ENCODE assay signal across 19 mouse cellular contexts in genomic region chr15:77848415-77849038, GRCm38 (mm10). TPM values are rescaled to one million over a fixed set of nuclear protein-coding genes. Genes with fewer than 3 reads are reported as not detected.
DNase-seq lines count a peak whose midpoint lies in the region; ATAC-seq and TF ChIP-seq lines count a peak whose summit lies in the region.
"Had no signal": no experiment of that assay in that cellular context is flagged by ENCODE, and none has a peak within 500 bp of the region (broad histone marks: within the 10 kb centered on the region; RNA-seq: fewer than 3 reads in every experiment).

No protein-coding gene starts in this region.

- H3K4me1 ChIP-seq in liver, embryonic 15.5 days (replicated peaks) = peaks cover 29% of the 10 kb centered on the region
- H3K4me1 ChIP-seq in liver, embryonic 12.5 days = peaks cover 51% of the 10 kb centered on the region
- peaks cover 8% of the 10 kb centered on the region; the same call in 1 of the 2 replicates for H3K4me1 ChIP-seq in stomach, embryonic 15.5 days
- 0 out of 2 replicates have a peak, but pooled peaks cover 3% of the 10 kb centered on the region for H3K4me1 ChIP-seq in stomach, postnatal 0 days (replicated peaks; ENCODE audit: control insufficient read depth, insufficient read depth)
- peaks cover 19% of the 10 kb centered on the region for H3K4me1 ChIP-seq in bone marrow, adult 2 months (ENCODE audit: control insufficient read depth, insufficient read depth, low read length)
- no peaks in the 10 kb centered on the region for H3K4me1 ChIP-seq in forebrain, embryonic 14.5 days (ENCODE audit: control insufficient read depth, insufficient read depth, low read length)
- H3K4me1 ChIP-seq: embryonic facial prominence, embryonic 12.5 days; hindbrain, embryonic 12.5 days had no signal

- peaks cover 3% of the 10 kb centered on the region; the same call in 1 of the 2 replicates for H3K27me3 ChIP-seq in liver, embryonic 15.5 days
- H3K27me3 ChIP-seq in liver, embryonic 12.5 days (replicated peaks) = no peaks in the 10 kb centered on the region
- no peaks in the 10 kb centered on the region for H3K27me3 ChIP-seq in stomach, embryonic 15.5 days (replicated peaks)
- no peaks in the 10 kb centered on the region for H3K27me3 ChIP-seq in stomach, postnatal 0 days (ENCODE audit: control insufficient read depth, insufficient read depth, low read length)
- H3K27me3 ChIP-seq in myocyte (ENCODE audit: control insufficient read depth, insufficient read depth, insufficient read length) = no peaks in the 10 kb centered on the region
- H3K27me3 ChIP-seq in forebrain, embryonic 14.5 days (replicated peaks; ENCODE audit: control insufficient read depth, insufficient read depth, low read length) = no peaks in the 10 kb centered on the region
- H3K27me3 ChIP-seq: CH12.LX; embryonic facial prominence, embryonic 12.5 days; hindbrain, embryonic 12.5 days; Patski had no signal

- WGBS in liver, embryonic 15.5 days (ENCODE audit: insufficient replicate concordance) = 77% methylated on average over 16 of the region's 16 CpGs
- 81% methylated on average over 16 of the region's 16 CpGs for WGBS in liver, embryonic 12.5 days (ENCODE audit: insufficient replicate concordance)
- WGBS in stomach, embryonic 15.5 days = 75% methylated on average over 16 of the region's 16 CpGs
- WGBS in stomach, postnatal 0 days = 65% methylated on average over 16 of the region's 16 CpGs
- 65% methylated on average over 16 of the region's 16 CpGs for WGBS in bone marrow, adult 2 months
- WGBS in forebrain, embryonic 14.5 days = 85% methylated on average over 16 of the region's 16 CpGs

- DNase-seq in stomach, postnatal 0 days (ENCODE audit: low spot score) = no peak
- DNase-seq in left cerebral cortex, postnatal 10 days (ENCODE audit: extremely low spot score in 1 of 2, low spot score in 2 of 2) = no peak
- no peak for DNase-seq in forebrain, embryonic 14.5 days (ENCODE audit: low spot score)
- DNase-seq: adrenal gland, postnatal 25 days; cerebellum, adult 8-10 months; gastrocnemius, postnatal 10 days; heart, adult 18-20 months; midbrain, embryonic 14.5 days had no signal

- no peaks in the 10 kb centered on the region for H3K9me3 ChIP-seq in liver, embryonic 15.5 days (replicated peaks)
- no peaks in the 10 kb centered on the region for H3K9me3 ChIP-seq in liver, embryonic 12.5 days (replicated peaks)
- H3K9me3 ChIP-seq in stomach, embryonic 15.5 days = no peaks in the 10 kb centered on the region
- H3K9me3 ChIP-seq in stomach, postnatal 0 days (ENCODE audit: control insufficient read depth, low read length) = no peaks in the 10 kb centered on the region
- H3K9me3 ChIP-seq in forebrain, embryonic 14.5 days (replicated peaks; ENCODE audit: control insufficient read depth, low read length) = no peaks in the 10 kb centered on the region
- H3K9me3 ChIP-seq: embryonic facial prominence, embryonic 12.5 days; hindbrain, embryonic 12.5 days had no signal

- no peaks in the 10 kb centered on the region for H3K79me2 ChIP-seq in myocyte (ENCODE audit: control insufficient read depth, insufficient read depth)

- H3K27ac ChIP-seq in liver, embryonic 15.5 days (replicated peaks) = 0 out of 2 replicates have a peak overlapping the region, but pooled peaks have one; percentile 20
- no peak overlapping the region for H3K27ac ChIP-seq in liver, embryonic 12.5 days
- no peak overlapping the region for H3K27ac ChIP-seq in stomach, embryonic 15.5 days
- H3K27ac ChIP-seq in stomach, postnatal 0 days (replicated peaks) = no peak overlapping the region
- H3K27ac ChIP-seq in bone marrow, adult 2 months (ENCODE audit: control insufficient read depth, insufficient read depth, low read depth, low read length, poor library complexity) = peak overlapping the region; percentile 89
- no peak overlapping the region for H3K27ac ChIP-seq in forebrain, embryonic 14.5 days (ENCODE audit: low read depth, low read length)
- H3K27ac ChIP-seq: embryonic facial prominence, embryonic 12.5 days; hindbrain, embryonic 12.5 days; kidney, postnatal 0 days; macrophage had no signal

- TF ChIP-seq CTCF in stomach, postnatal 0 days (IDR thresholded peaks at IDR 0.05; ENCODE audit: low read depth) = no peak
- TF ChIP-seq CTCF in bone marrow, adult 2 months (IDR thresholded peaks at IDR 0.05; ENCODE audit: control insufficient read depth, insufficient read depth, low read length) = no peak

- no peak overlapping the region for H3K9ac ChIP-seq in liver, embryonic 15.5 days
- H3K9ac ChIP-seq in liver, embryonic 12.5 days = no peak overlapping the region
- no peak overlapping the region for H3K9ac ChIP-seq in stomach, embryonic 15.5 days
- H3K9ac ChIP-seq in stomach, postnatal 0 days (ENCODE audit: low read length) = no peak overlapping the region
- no peak overlapping the region for H3K9ac ChIP-seq in forebrain, embryonic 14.5 days (ENCODE audit: low read length)
- H3K9ac ChIP-seq: embryonic facial prominence, embryonic 12.5 days; hindbrain, embryonic 12.5 days had no signal

- H3K36me3 ChIP-seq in liver, embryonic 15.5 days (replicated peaks) = no peaks in the 10 kb centered on the region
- H3K36me3 ChIP-seq in liver, embryonic 12.5 days = no peaks in the 10 kb centered on the region
- H3K36me3 ChIP-seq in stomach, embryonic 15.5 days = no peaks in the 10 kb centered on the region
- no peaks in the 10 kb centered on the region for H3K36me3 ChIP-seq in stomach, postnatal 0 days (ENCODE audit: control insufficient read depth, insufficient read depth, low read length)
- no peaks in the 10 kb centered on the region for H3K36me3 ChIP-seq in myocyte (ENCODE audit: control insufficient read depth, insufficient read depth)
- H3K36me3 ChIP-seq in forebrain, embryonic 14.5 days (ENCODE audit: control insufficient read depth, insufficient read depth, low read length) = no peaks in the 10 kb centered on the region
- H3K36me3 ChIP-seq: embryonic facial prominence, embryonic 12.5 days; hindbrain, embryonic 12.5 days had no signal

- H3K4me3 ChIP-seq in liver, embryonic 15.5 days (replicated peaks) = no peak overlapping the region
- H3K4me3 ChIP-seq in liver, embryonic 12.5 days = no peak overlapping the region
- H3K4me3 ChIP-seq in stomach, embryonic 15.5 days (replicated peaks) = no peak overlapping the region
- no peak overlapping the region for H3K4me3 ChIP-seq in stomach, postnatal 0 days (ENCODE audit: low read depth, low read length)
- no peak overlapping the region for H3K4me3 ChIP-seq in bone marrow, adult 2 months (replicated peaks; ENCODE audit: control insufficient read depth, low read depth, low read length)
- no peak overlapping the region for H3K4me3 ChIP-seq in myocyte
- no peak overlapping the region for H3K4me3 ChIP-seq in forebrain, embryonic 14.5 days (ENCODE audit: low read depth, low read length)
- H3K4me3 ChIP-seq: embryonic facial prominence, embryonic 12.5 days; hindbrain, embryonic 12.5 days had no signal

- TF ChIP-seq POLR2A in bone marrow, adult 2 months (IDR thresholded peaks at IDR 0.05; ENCODE audit: borderline replicate concordance, control insufficient read depth, low read depth, low read length) = no peak
- TF ChIP-seq POLR2A in myocyte (IDR thresholded peaks at IDR 0.05; ENCODE audit: insufficient read length, low read depth) = no peak

- intact Hi-C loops in left cerebral cortex, postnatal 10 days (cut with DNase I) = no loop called here

- no peak for TF ChIP-seq EP300 in stomach, postnatal 0 days (optimal IDR thresholded peaks at IDR 0.05)

- no peak for ATAC-seq in liver, embryonic 15.5 days (ENCODE audit: insufficient read depth)
- ATAC-seq in liver, embryonic 12.5 days = no peak
- 0 out of 2 replicates have a peak, but pooled peaks have one; percentile 4 for ATAC-seq in stomach, embryonic 15.5 days (ENCODE audit: insufficient read depth, low FRiP score, low read depth)
- ATAC-seq in stomach, postnatal 0 days (ENCODE audit: low FRiP score, low TSS enrichment) = no peak
- ATAC-seq in forebrain, embryonic 14.5 days = no peak

- H3ac ChIP-seq in myocyte (ENCODE audit: control insufficient read depth, insufficient read length) = no peak overlapping the region

- no peak overlapping the region for H3K4me2 ChIP-seq in liver, embryonic 15.5 days
- H3K4me2 ChIP-seq in liver, embryonic 12.5 days = no peak overlapping the region
- H3K4me2 ChIP-seq in stomach, embryonic 15.5 days = no peak overlapping the region
- no peak overlapping the region for H3K4me2 ChIP-seq in stomach, postnatal 0 days (replicated peaks; ENCODE audit: low read depth)
- peak overlapping the region; percentile 41 for H3K4me2 ChIP-seq in myocyte (ENCODE audit: low read depth)
- no peak overlapping the region for H3K4me2 ChIP-seq in forebrain, embryonic 14.5 days (ENCODE audit: low read length)
- H3K4me2 ChIP-seq: embryonic facial prominence, embryonic 12.5 days; hindbrain, embryonic 12.5 days had no signal

TF ChIP-seq in myocyte, 11 proteins besides CTCF, POLR2A, EP300 and RAD21:
- TF ChIP-seq CEBPB (IDR thresholded peaks at IDR 0.05; ENCODE audit: insufficient read depth, poor library complexity, severe bottlenecking) (peak; percentile 62; the same call in 1 of the 2 replicates), E2F4 (IDR thresholded peaks at IDR 0.05; ENCODE audit: insufficient read depth) (no peak)

RNA-seq across cellular contexts. Expression of gene Myh9, which starts 6.6 kb away (rescaled TPM):
- 19.5 and 20.3 TPM in 2 replicates for polyA plus RNA-seq in liver, embryonic 15.5 days (2015; fragmentation: Nextera tagmentation; extraction: Ambion mirVana)
- polyA plus RNA-seq in liver, embryonic 12.5 days (2016; fragmentation: Nextera tagmentation; extraction: Ambion mirVana) = 32.5 and 34.2 TPM in 2 replicates
- polyA plus RNA-seq in stomach, embryonic 15.5 days (2015; fragmentation: Nextera tagmentation; extraction: Ambion mirVana) = 57.0 TPM in 2 replicates
- polyA plus RNA-seq in stomach, postnatal 0 days (2015; fragmentation: Nextera tagmentation; extraction: Ambion mirVana) = 27.9 and 32.9 TPM in 2 replicates
- polyA plus RNA-seq in bone marrow, adult 2 months (2011; ENCODE audit: insufficient read depth, insufficient read length, low replicate concordance, missing spikeins) = 264 and 399 TPM in 2 replicates
- 466 TPM for polyA plus RNA-seq in myocyte (2012; fragmentation: generic; extraction: Trizol)
- total RNA-seq in left cerebral cortex, postnatal 10 days (2021) = 10 to 100 TPM; 58.2 to 58.8 TPM
- polyA plus RNA-seq in forebrain, embryonic 14.5 days (2014; fragmentation: Nextera tagmentation; extraction: Ambion mirVana) = 10.8 and 14.6 TPM in 2 replicates

Comparison
In these comparisons a context has a peak if more than half of its experiments do, and no peak if none do; other contexts are left out.
1. H3K27ac ChIP-seq: peak in liver, embryonic 15.5 days (single experiment) and bone marrow, adult 2 months (single experiment); none in liver, embryonic 12.5 days (single experiment), stomach, embryonic 15.5 days (single experiment), stomach, postnatal 0 days (single experiment) and forebrain, embryonic 14.5 days (single experiment).